Mouse (Mus musculus) heart, adult 2 months (tissue): ENCODE measurements at regions not wholly inside any gene's neighbourhood (a gene's known extent, or its start where the extent isn't known, plus 50 kb on each side); places are given as distances from the start of the nearest gene placed in this dataset.

Experiments
- CTCF ChIP-seq: fragments of 200-600 bp; IDR thresholded peaks from 2 replicates; pipeline ENCODE4 v1.8.1; 2022; ENCODE audit warnings: antibody characterized with exemption, mild to moderate bottlenecking, moderate library complexity
- POLR2A ChIP-seq: fragments of 200-500 bp; IDR thresholded peaks from 2 replicates; pipeline ENCODE4 v1.6.1; 2011; ENCODE audit warnings: mild to moderate bottlenecking, low read depth, low read length, control low read depth; ENCODE audit not compliant: insufficient read depth

DNA sequence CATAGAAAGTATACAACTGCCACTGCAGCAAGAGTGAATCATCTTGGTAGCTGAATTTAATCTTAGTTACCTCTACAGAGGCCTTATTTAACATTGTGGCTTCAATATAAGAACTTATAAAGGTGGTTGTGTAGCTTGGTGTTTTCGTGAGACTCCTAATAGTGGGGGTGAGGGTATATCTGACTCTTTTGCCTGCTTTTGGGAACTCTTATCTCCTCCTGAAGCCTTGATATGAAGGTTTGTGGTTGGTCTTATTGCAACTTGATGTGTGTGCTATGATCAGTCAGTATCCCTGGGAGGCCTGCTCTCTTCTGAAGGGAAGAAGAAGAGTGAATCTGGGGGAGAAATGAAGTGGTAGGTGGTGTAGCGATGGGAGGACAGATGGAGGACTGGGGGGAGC lies 67.7 kb upstream of the Tab2 start:
- TF ChIP-seq POLR2A (no peak), CTCF (no peak)
